Mouse (Mus musculus) stomach, postnatal 0 days (tissue): ENCODE measurements around the gene Stub1.
A peak's percentile ranks its signal among the peaks of the same experiment; 100 is the strongest.

ENCODE experiments used
- CTCF ChIP-seq: IDR thresholded peaks from 2 replicates; pipeline ENCODE4 v1.5.1; 2016; ENCODE audit warnings: antibody characterized with exemption, low read depth, mild to moderate bottlenecking, moderate library complexity
- EP300 ChIP-seq: optimal IDR thresholded peaks from 2 replicates; pipeline ENCODE3; 2016; ENCODE audit warnings: antibody characterized with exemption

GRCm38 (mm10) chr17:25844396-25844901 lies 11.2 kb upstream of the Stub1 start, which contains the start of gene Rhot2:
- TF ChIP-seq CTCF (peak; percentile 83), EP300 (no peak)
